Mouse (Mus musculus): ENCODE data around the gene Zdhhc5.

The Zdhhc5 gene

GRCm38 (mm10) chr2:84714811-84715561 lies at the start of gene Zdhhc5:
Zdhhc5 (minus strand) TSS chr2:84715180.
- in situ Hi-C loops (cut with MseI, MboI) = no loop called here

- in situ Hi-C loops (cut with MseI, MboI) = no loop called here
These were observed 47.8 kb upstream of the Zdhhc5 start for GRCm38 (mm10) chr2:84762818-84763217.

GRCm38 (mm10) chr2:84762295-84762694 lies 47.3 kb upstream of the Zdhhc5 start:
- in situ Hi-C loops (cut with MseI, MboI) = no loop called here

GRCm38 (mm10) chr2:84761840-84762239 lies 46.9 kb upstream of the Zdhhc5 start:
- in situ Hi-C loops (cut with MseI, MboI) = no loop called here

GRCm38 (mm10) chr2:84761309-84761708 lies 46.3 kb upstream of the Zdhhc5 start:
- in situ Hi-C loops (cut with MseI, MboI) = no loop called here

- in situ Hi-C loops (cut with MseI, MboI) = no loop called here
These were observed 45.8 kb upstream of the Zdhhc5 start for GRCm38 (mm10) chr2:84760777-84761176.

GRCm38 (mm10) chr2:84758542-84759127 lies 43.7 kb upstream of the Zdhhc5 start:
- in situ Hi-C loops (cut with MseI, MboI) = no loop called here

- in situ Hi-C loops (cut with MseI, MboI) = no loop called here
These were observed 42.2 kb upstream of the Zdhhc5 start for GRCm38 (mm10) chr2:84757026-84757682.

GRCm38 (mm10) chr2:84756245-84756644 lies 41.3 kb upstream of the Zdhhc5 start:
- in situ Hi-C loops (cut with MseI, MboI) = no loop called here

- in situ Hi-C loops (cut with MseI, MboI) = no loop called here
These were observed 35.1 kb upstream of the Zdhhc5 start for GRCm38 (mm10) chr2:84750115-84750514.

GRCm38 (mm10) chr2:84744126-84744525 lies 29.1 kb upstream of the Zdhhc5 start:
- in situ Hi-C loops (cut with MseI, MboI) = no loop called here

GRCm38 (mm10) chr2:84743561-84743960 lies 28.6 kb upstream of the Zdhhc5 start, which contains the start of gene Gm19426:
Gm19426 (minus strand) TSS chr2:84743655.
- in situ Hi-C loops (cut with MseI, MboI) = no loop called here

GRCm38 (mm10) chr2:84742451-84743283 lies 27.7 kb upstream of the Zdhhc5 start:
- in situ Hi-C loops (cut with MseI, MboI) = no loop called here

GRCm38 (mm10) chr2:84741841-84742450 lies 27.0 kb upstream of the Zdhhc5 start:
- in situ Hi-C loops (cut with MseI, MboI) = no loop called here

GRCm38 (mm10) chr2:84740608-84741333 lies 25.8 kb upstream of the Zdhhc5 start:
- in situ Hi-C loops (cut with MseI, MboI) = no loop called here

GRCm38 (mm10) chr2:84738271-84738911 lies 23.4 kb upstream of the Zdhhc5 start:
- in situ Hi-C loops (cut with MseI, MboI) = no loop called here

GRCm38 (mm10) chr2:84737451-84737925 lies 22.5 kb upstream of the Zdhhc5 start:
- in situ Hi-C loops (cut with MseI, MboI) = no loop called here

GRCm38 (mm10) chr2:84736312-84737161 lies 21.6 kb upstream of the Zdhhc5 start:
- in situ Hi-C loops (cut with MseI, MboI) = no loop called here

- in situ Hi-C loops (cut with MseI, MboI) = no loop called here
These were observed 20.5 kb upstream of the Zdhhc5 start for GRCm38 (mm10) chr2:84735346-84735920.
